Mouse (Mus musculus) spleen, postnatal 14 days (tissue): Measurements from ENCODE around the gene Dbh.

ENCODE experiments used
- DNase-seq, 2 experiments: peaks; one replicate each; pipeline ENCODE4 v3.0.0; 2021 to 2022; ENCODE audit warnings: low spot score in 2 of 2

Dbh gene

DNA sequence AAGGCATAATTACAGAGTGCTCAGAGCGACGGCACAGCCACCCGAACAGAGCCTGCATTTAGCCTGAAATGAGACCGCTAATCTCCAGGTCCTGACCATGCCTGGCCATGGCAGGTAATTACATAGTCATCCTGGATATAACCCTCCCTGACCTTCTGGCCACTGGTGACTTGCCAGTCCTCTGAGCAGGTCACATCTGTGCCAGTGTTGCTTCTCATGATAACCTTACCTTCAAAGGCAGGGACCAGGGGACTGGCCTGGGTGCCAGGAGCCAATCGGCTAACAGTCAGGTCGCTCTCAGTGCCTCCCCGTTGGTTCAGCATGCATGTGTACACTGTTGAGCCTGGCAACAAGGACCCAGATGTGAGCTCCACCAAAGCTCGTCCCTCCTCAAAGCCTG, 53.5 kb downstream of the Dbh start:
- no peak for DNase-seq

GRCm38 (mm10) chr2:27223012-27223421, 58.0 kb downstream of the Dbh start:
- DNase-seq: no peak

DNA sequence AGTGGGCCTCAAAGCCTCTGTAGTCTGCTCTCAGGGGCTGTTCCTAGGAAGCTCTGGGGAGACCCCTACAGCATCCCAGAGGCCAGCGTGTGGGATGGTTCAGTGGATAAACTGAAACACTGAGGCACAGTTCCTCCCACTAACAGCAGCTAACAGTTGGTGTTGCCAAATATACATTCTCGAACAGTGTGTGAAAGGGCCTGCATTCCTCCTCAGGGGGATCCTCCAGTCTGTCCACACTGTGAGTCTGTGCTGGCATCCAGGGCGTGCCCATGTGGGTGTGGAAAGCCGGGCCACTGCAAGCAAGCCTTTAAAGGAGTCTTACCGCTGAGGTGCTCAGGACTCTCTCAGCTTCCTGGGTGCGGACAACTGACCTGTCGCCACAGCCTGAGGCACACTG, 61.5 kb downstream of the Dbh start:
- no peak for DNase-seq

DNA sequence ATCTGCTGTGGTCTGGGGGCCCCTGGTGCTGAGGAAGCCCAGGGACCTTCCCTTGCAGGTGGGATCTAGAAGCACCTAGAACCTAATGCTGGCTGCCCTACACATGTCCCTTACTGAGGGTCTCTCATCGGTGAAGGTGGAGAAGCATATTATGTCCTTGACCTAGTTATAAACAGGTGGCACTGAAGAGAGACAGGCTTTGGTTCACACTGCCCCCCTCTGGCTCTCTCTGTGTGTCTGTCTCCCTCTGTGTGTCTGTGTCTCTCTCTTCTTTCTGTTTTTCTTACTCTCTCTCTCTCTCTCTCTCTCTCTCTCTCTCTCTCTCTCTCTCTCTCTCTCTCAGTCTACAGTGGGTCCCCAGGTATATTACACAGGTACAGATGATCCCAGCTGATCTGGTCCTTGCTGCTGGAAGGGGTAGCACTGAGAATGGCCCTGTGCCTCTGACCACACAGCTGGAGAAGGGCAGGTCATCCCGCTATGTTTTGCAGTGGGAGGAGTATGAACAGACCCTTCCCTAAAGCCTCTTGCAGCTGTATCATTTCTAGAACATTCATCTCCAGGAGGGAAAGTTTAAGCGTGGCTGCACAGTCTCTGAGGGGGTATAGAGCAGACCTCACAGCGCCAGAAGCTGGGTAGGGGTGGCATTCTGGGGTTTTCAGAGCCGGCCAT, 63.9 kb downstream of the Dbh start:
- no peak for DNase-seq

- no peak for DNase-seq
Observed at GRCm38 (mm10) chr2:27229481-27230105, 64.6 kb downstream of the Dbh start.

DNA sequence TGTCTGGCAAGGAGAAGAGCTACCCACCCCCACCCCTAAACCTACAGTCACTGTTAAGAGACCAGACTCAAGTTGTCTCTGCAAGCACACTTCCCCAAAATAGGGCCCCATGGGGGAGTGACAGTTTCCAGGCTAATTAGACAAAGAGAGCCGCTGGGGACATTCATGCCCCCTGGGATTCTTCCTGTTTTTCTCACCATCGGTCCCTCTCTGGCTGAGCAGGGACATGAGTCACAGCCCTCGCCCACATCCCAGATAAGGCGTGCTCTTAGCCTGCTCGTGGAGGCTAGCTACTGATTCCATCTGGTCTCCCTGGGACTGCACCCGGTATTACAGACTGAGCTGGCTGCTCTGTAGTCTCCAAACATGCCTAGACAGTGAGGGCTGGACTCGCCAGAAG, 67.3 kb downstream of the Dbh start:
- DNase-seq: peak; percentile 12 to 18
